Mouse (Mus musculus) olfactory bulb, adult 2 months (tissue): ENCODE data around the gene Fhit.

ENCODE experiments used
- CTCF ChIP-seq: fragments of 200-500 bp; IDR thresholded peaks from 2 replicates; pipeline ENCODE4 v1.5.1; 2012; ENCODE audit warnings: low read depth, mild to moderate bottlenecking, low read length, moderate library complexity; ENCODE audit not compliant: insufficient read depth
- POLR2A ChIP-seq: fragments of 200-500 bp; IDR thresholded peaks from 2 replicates; pipeline ENCODE4 v1.6.1; 2012; ENCODE audit warnings: mild to moderate bottlenecking, low read depth, low read length, moderate library complexity; ENCODE audit not compliant: insufficient read depth

DNA sequence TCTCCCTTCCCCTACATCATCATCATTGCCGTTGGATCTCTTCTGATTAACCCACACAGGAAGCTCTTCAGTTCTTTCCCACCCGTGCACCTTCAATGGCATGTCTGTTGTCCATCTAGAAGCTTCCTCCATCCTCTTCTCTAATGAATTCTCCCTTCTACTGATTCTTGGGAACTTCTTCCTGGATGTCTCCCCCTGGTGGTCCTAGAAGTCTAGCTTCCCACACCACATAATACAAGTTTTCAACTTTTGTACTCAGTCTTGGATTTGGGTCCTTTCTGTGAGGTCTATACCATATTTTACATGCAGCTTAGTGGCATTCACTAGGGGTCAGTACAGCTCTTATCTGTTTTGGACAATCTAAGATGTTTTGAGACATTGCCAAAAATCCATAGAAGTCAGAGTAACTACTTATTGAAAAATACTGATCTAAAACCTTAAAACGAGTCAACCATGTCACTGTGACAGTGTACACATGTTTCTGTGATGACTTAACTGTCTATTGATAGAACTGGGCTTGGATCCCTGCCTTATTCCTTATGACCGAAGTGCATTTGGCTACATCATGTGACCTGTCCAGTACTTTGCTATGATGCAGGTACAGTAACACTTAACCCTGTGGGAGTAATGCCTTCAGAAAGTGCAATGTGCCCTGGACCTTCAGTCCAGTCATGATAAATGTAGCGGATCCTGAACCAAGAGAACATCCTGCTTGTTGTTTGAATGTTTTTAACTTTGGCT lies 1141.3 kb downstream of the Fhit start:
- TF ChIP-seq CTCF (no peak), POLR2A (no peak)
